ENCODE assay signal across 16 mouse cellular contexts in genomic region chr4:134181112-134181511, GRCm38 (mm10). TPM values are rescaled to one million over a fixed set of nuclear protein-coding genes. Genes with fewer than 3 reads are reported as not detected.
DNase-seq lines count a peak whose midpoint lies in the region; ATAC-seq lines count a peak whose summit lies in the region.
"Had no signal": no experiment of that assay in that cellular context is flagged by ENCODE, and none has a peak within 500 bp of the region (broad histone marks: within the 10 kb centered on the region; RNA-seq: fewer than 3 reads in every experiment).

No protein-coding gene starts in this region.

- no peak for ATAC-seq in forebrain, embryonic 13.5 days
- peak; percentile 49; the same call in 1 of the 2 replicates for ATAC-seq in kidney, embryonic 16.5 days (ENCODE audit: low FRiP score, low TSS enrichment)
- ATAC-seq in megakaryocyte progenitor cell, adult 5-6 weeks (replicated peaks; ENCODE audit: poor library complexity), result peak; percentile 92
- ATAC-seq in forebrain, embryonic 12.5 days (ENCODE audit: low FRiP score), result no peak
- no peak for ATAC-seq in inflammation-experienced regulatory T-cells, adult 6 months

- no peak for DNase-seq in forebrain, embryonic 10.5 days (ENCODE audit: extremely low spot score, low spot score)
- DNase-seq in kidney, postnatal 4 days, result no peak
- DNase-seq in limb, embryonic 10.5 days (ENCODE audit: low spot score), result no peak
- DNase-seq: cerebellum, postnatal 25 days had no signal

- no peak overlapping the region for H3K4me3 ChIP-seq in forebrain, embryonic 10.5 days
- no peak overlapping the region for H3K4me3 ChIP-seq in forebrain, embryonic 13.5 days
- no peak overlapping the region for H3K4me3 ChIP-seq in kidney, embryonic 16.5 days (ENCODE audit: low read length)
- no peak overlapping the region for H3K4me3 ChIP-seq in limb, embryonic 10.5 days
- no peak overlapping the region for H3K4me3 ChIP-seq in forebrain, embryonic 12.5 days (replicated peaks)
- H3K4me3 ChIP-seq: left cerebral cortex, adult 2 months had no signal

- WGBS in forebrain, embryonic 10.5 days, result 95% methylated on average over 1 of the region's 1 CpGs
- 94% methylated on average over 1 of the region's 1 CpGs for WGBS in forebrain, embryonic 13.5 days
- WGBS in kidney, embryonic 16.5 days, result 100% methylated on average over 1 of the region's 1 CpGs
- WGBS in limb, embryonic 10.5 days, result 85% methylated on average over 1 of the region's 1 CpGs
- 94% methylated on average over 1 of the region's 1 CpGs for WGBS in forebrain, embryonic 12.5 days

- H3K4me2 ChIP-seq in forebrain, embryonic 13.5 days, result no peak overlapping the region
- H3K4me2 ChIP-seq in kidney, embryonic 16.5 days (replicated peaks; ENCODE audit: low read depth, low read length), result no peak overlapping the region
- no peak overlapping the region for H3K4me2 ChIP-seq in forebrain, embryonic 12.5 days

- H3K36me3 ChIP-seq in forebrain, embryonic 10.5 days (replicated peaks), result peaks cover 44% of the 10 kb centered on the region
- peaks cover 6% of the 10 kb centered on the region for H3K36me3 ChIP-seq in forebrain, embryonic 13.5 days (ENCODE audit: poor library complexity, severe bottlenecking)
- no peaks in the 10 kb centered on the region for H3K36me3 ChIP-seq in kidney, embryonic 16.5 days (ENCODE audit: insufficient read depth, low read length)
- H3K36me3 ChIP-seq in limb, embryonic 10.5 days, result peaks cover 15% of the 10 kb centered on the region
- H3K36me3 ChIP-seq in forebrain, embryonic 12.5 days (replicated peaks), result no peaks in the 10 kb centered on the region; the same call in 1 of the 2 replicates

- H3K27me3 ChIP-seq in forebrain, embryonic 10.5 days (ENCODE audit: poor library complexity, severe bottlenecking), result no peaks in the 10 kb centered on the region
- no peaks in the 10 kb centered on the region for H3K27me3 ChIP-seq in forebrain, embryonic 13.5 days
- H3K27me3 ChIP-seq in kidney, embryonic 16.5 days (ENCODE audit: insufficient read depth, low read length), result no peaks in the 10 kb centered on the region
- no peaks in the 10 kb centered on the region for H3K27me3 ChIP-seq in limb, embryonic 10.5 days (ENCODE audit: low read depth, poor library complexity, severe bottlenecking)
- H3K27me3 ChIP-seq in forebrain, embryonic 12.5 days, result no peaks in the 10 kb centered on the region

- peak overlapping the region; percentile 25; the same call in 1 of the 2 replicates for H3K27ac ChIP-seq in forebrain, embryonic 10.5 days
- H3K27ac ChIP-seq in forebrain, embryonic 13.5 days, result no peak overlapping the region
- no peak overlapping the region for H3K27ac ChIP-seq in kidney, embryonic 16.5 days (ENCODE audit: low read length)
- peak overlapping the region; percentile 10; the same call in 1 of the 2 replicates for H3K27ac ChIP-seq in limb, embryonic 10.5 days
- no peak overlapping the region for H3K27ac ChIP-seq in forebrain, embryonic 12.5 days
- H3K27ac ChIP-seq: left cerebral cortex, adult 2 months had no signal

- no peaks in the 10 kb centered on the region for H3K9me3 ChIP-seq in forebrain, embryonic 10.5 days
- H3K9me3 ChIP-seq in forebrain, embryonic 13.5 days (replicated peaks), result no peaks in the 10 kb centered on the region
- no peaks in the 10 kb centered on the region for H3K9me3 ChIP-seq in kidney, embryonic 16.5 days (ENCODE audit: low read length)
- H3K9me3 ChIP-seq in limb, embryonic 10.5 days (replicated peaks), result no peaks in the 10 kb centered on the region
- H3K9me3 ChIP-seq in forebrain, embryonic 12.5 days, result no peaks in the 10 kb centered on the region

- H3K4me1 ChIP-seq in forebrain, embryonic 10.5 days, result peaks cover 11% of the 10 kb centered on the region
- H3K4me1 ChIP-seq in forebrain, embryonic 13.5 days, result peaks cover 10% of the 10 kb centered on the region
- peaks cover 9% of the 10 kb centered on the region for H3K4me1 ChIP-seq in kidney, embryonic 16.5 days (ENCODE audit: insufficient read depth, low read length)
- peaks cover 16% of the 10 kb centered on the region for H3K4me1 ChIP-seq in limb, embryonic 10.5 days
- H3K4me1 ChIP-seq in forebrain, embryonic 12.5 days, result peaks cover 13% of the 10 kb centered on the region

- no peak overlapping the region for H3K9ac ChIP-seq in forebrain, embryonic 13.5 days
- no peak overlapping the region for H3K9ac ChIP-seq in kidney, embryonic 16.5 days (replicated peaks; ENCODE audit: low read length)
- H3K9ac ChIP-seq in forebrain, embryonic 12.5 days, result no peak overlapping the region

RNA-seq across cellular contexts. Expression of gene Cep85, which starts 5.8 kb away (rescaled TPM):
- polyA plus RNA-seq in forebrain, embryonic 10.5 days (2016; fragmentation: Nextera tagmentation; extraction: Ambion mirVana), result 34.3 and 35.5 TPM in 2 replicates
- 22.6 and 22.8 TPM in 2 replicates for polyA plus RNA-seq in forebrain, embryonic 13.5 days (2015; fragmentation: Nextera tagmentation; extraction: Ambion mirVana)
- 112 and 141 TPM in 2 replicates for polyA plus RNA-seq in kidney, embryonic 16.5 days (2015; fragmentation: Nextera tagmentation; extraction: Ambion mirVana)
- 27.1 and 29.1 TPM in 2 replicates for polyA plus RNA-seq in limb, embryonic 10.5 days (2016; fragmentation: Nextera tagmentation; extraction: Ambion mirVana)
- 14.5 and 27.8 TPM in 2 replicates for total RNA-seq in megakaryocyte progenitor cell, adult 5-6 weeks (2015)
- 33.8 and 41.0 TPM in 2 replicates for total RNA-seq in megakaryocyte progenitor cell, adult 5-6 weeks (2017)
- polyA plus RNA-seq in forebrain, embryonic 12.5 days (2016; fragmentation: Nextera tagmentation; extraction: Ambion mirVana), result 30.5 and 32.3 TPM in 2 replicates
- 100 to 1,000 TPM in 2 of 3 experiments, 10 to 100 TPM in 1; 61.0 to 150 (median 121) TPM for polyA plus RNA-seq in inflammation-experienced regulatory T-cells, adult 6 months (2017; shearing (Covaris generic))

RNA-seq across cellular contexts. Expression of gene Gm7534, which starts 21.7 kb away (rescaled TPM):
- not detected in 2 replicates for polyA plus RNA-seq in forebrain, embryonic 10.5 days (2016; fragmentation: Nextera tagmentation; extraction: Ambion mirVana)
- polyA plus RNA-seq in forebrain, embryonic 13.5 days (2015; fragmentation: Nextera tagmentation; extraction: Ambion mirVana), result not detected in 2 replicates
- 0.25 and 0.28 TPM in 2 replicates for polyA plus RNA-seq in kidney, embryonic 16.5 days (2015; fragmentation: Nextera tagmentation; extraction: Ambion mirVana)
- not detected in 2 replicates for polyA plus RNA-seq in limb, embryonic 10.5 days (2016; fragmentation: Nextera tagmentation; extraction: Ambion mirVana)
- not detected in 2 replicates for total RNA-seq in megakaryocyte progenitor cell, adult 5-6 weeks (2015)
- not detected in 2 replicates for total RNA-seq in megakaryocyte progenitor cell, adult 5-6 weeks (2017)
- not detected in 2 replicates for polyA plus RNA-seq in forebrain, embryonic 12.5 days (2016; fragmentation: Nextera tagmentation; extraction: Ambion mirVana)
- polyA plus RNA-seq in inflammation-experienced regulatory T-cells, adult 6 months (2017; shearing (Covaris generic)), result not detected
- total RNA-seq: adrenal gland, postnatal 14 days; left cerebral cortex, adult 2 months; liver, adult 2 months; monocyte, adult 5-6 weeks; neutrophil, adult 5-6 weeks had no signal
- polyA plus RNA-seq: gonadal fat pad, adult 2 months; large intestine, adult 2 months; liver, adult 2 months had no signal

RNA-seq across cellular contexts. Expression of gene Catsper4, which starts 46.1 kb away (rescaled TPM):
- not detected in 2 replicates for polyA plus RNA-seq in forebrain, embryonic 10.5 days (2016; fragmentation: Nextera tagmentation; extraction: Ambion mirVana)
- polyA plus RNA-seq in forebrain, embryonic 13.5 days (2015; fragmentation: Nextera tagmentation; extraction: Ambion mirVana), result not detected in 2 replicates
- polyA plus RNA-seq in kidney, embryonic 16.5 days (2015; fragmentation: Nextera tagmentation; extraction: Ambion mirVana), result 0.24 and 0.35 TPM in 2 replicates
- polyA plus RNA-seq in limb, embryonic 10.5 days (2016; fragmentation: Nextera tagmentation; extraction: Ambion mirVana), result not detected in 2 replicates
- total RNA-seq in megakaryocyte progenitor cell, adult 5-6 weeks (2015), result not detected in 2 replicates
- not detected in 2 replicates for total RNA-seq in megakaryocyte progenitor cell, adult 5-6 weeks (2017)
- not detected in 2 replicates for polyA plus RNA-seq in forebrain, embryonic 12.5 days (2016; fragmentation: Nextera tagmentation; extraction: Ambion mirVana)
- polyA plus RNA-seq in inflammation-experienced regulatory T-cells, adult 6 months (2017; shearing (Covaris generic)), result not detected
- total RNA-seq: adrenal gland, postnatal 14 days; left cerebral cortex, adult 2 months; liver, adult 2 months; monocyte, adult 5-6 weeks; neutrophil, adult 5-6 weeks had no signal
- polyA plus RNA-seq: liver, adult 2 months had no signal

RNA-seq across cellular contexts. Expression of gene Sh3bgrl3, which starts 52.5 kb away (rescaled TPM):
- 267 and 270 TPM in 2 replicates for polyA plus RNA-seq in forebrain, embryonic 10.5 days (2016; fragmentation: Nextera tagmentation; extraction: Ambion mirVana)
- polyA plus RNA-seq in forebrain, embryonic 13.5 days (2015; fragmentation: Nextera tagmentation; extraction: Ambion mirVana), result 285 TPM in 2 replicates
- polyA plus RNA-seq in kidney, embryonic 16.5 days (2015; fragmentation: Nextera tagmentation; extraction: Ambion mirVana), result 389 and 435 TPM in 2 replicates
- 280 and 308 TPM in 2 replicates for polyA plus RNA-seq in limb, embryonic 10.5 days (2016; fragmentation: Nextera tagmentation; extraction: Ambion mirVana)
- total RNA-seq in megakaryocyte progenitor cell, adult 5-6 weeks (2015), result 724 and 761 TPM in 2 replicates
- 230 and 307 TPM in 2 replicates for total RNA-seq in megakaryocyte progenitor cell, adult 5-6 weeks (2017)
- polyA plus RNA-seq in forebrain, embryonic 12.5 days (2016; fragmentation: Nextera tagmentation; extraction: Ambion mirVana), result 257 and 272 TPM in 2 replicates
- polyA plus RNA-seq in inflammation-experienced regulatory T-cells, adult 6 months (2017; shearing (Covaris generic)), result 1,000 to 10,000 TPM in 2 of 3 experiments, 100 to 1,000 TPM in 1; 884 to 1,358 (median 1,179) TPM

RNA-seq across cellular contexts. Expression of gene Cnksr1, which starts 57.1 kb away (rescaled TPM):
- 0.97 and 1.1 TPM in 2 replicates for polyA plus RNA-seq in forebrain, embryonic 10.5 days (2016; fragmentation: Nextera tagmentation; extraction: Ambion mirVana)
- polyA plus RNA-seq in forebrain, embryonic 13.5 days (2015; fragmentation: Nextera tagmentation; extraction: Ambion mirVana), result not detected in 2 replicates
- 9.6 and 10.9 TPM in 2 replicates for polyA plus RNA-seq in kidney, embryonic 16.5 days (2015; fragmentation: Nextera tagmentation; extraction: Ambion mirVana)
- 0.76 and 1.1 TPM in 2 replicates for polyA plus RNA-seq in limb, embryonic 10.5 days (2016; fragmentation: Nextera tagmentation; extraction: Ambion mirVana)
- not detected in 2 replicates for total RNA-seq in megakaryocyte progenitor cell, adult 5-6 weeks (2015)
- total RNA-seq in megakaryocyte progenitor cell, adult 5-6 weeks (2017), result not detected in 2 replicates
- 0.10 and 0.35 TPM in 2 replicates for polyA plus RNA-seq in forebrain, embryonic 12.5 days (2016; fragmentation: Nextera tagmentation; extraction: Ambion mirVana)
- not detected for polyA plus RNA-seq in inflammation-experienced regulatory T-cells, adult 6 months (2017; shearing (Covaris generic))
- total RNA-seq: monocyte, adult 5-6 weeks had no signal

Comparison
In these comparisons a context has a peak if more than half of its experiments do, and no peak if none do; other contexts are left out.
1. H3K27ac ChIP-seq: peak in forebrain, embryonic 10.5 days (single experiment) and limb, embryonic 10.5 days (single experiment); none in forebrain, embryonic 13.5 days (single experiment), kidney, embryonic 16.5 days (single experiment) and forebrain, embryonic 12.5 days (single experiment).
2. ATAC-seq: peak in kidney, embryonic 16.5 days (single experiment) and megakaryocyte progenitor cell, adult 5-6 weeks (single experiment); none in forebrain, embryonic 13.5 days (single experiment), forebrain, embryonic 12.5 days (single experiment) and inflammation-experienced regulatory T-cells, adult 6 months (single experiment).